In genomic region chr2:154959486-154959885, GRCm38 (mm10) we compare ENCODE assay signal across 22 mouse cellular contexts. TPM values are rescaled to one million over a fixed set of nuclear protein-coding genes. Genes with fewer than 3 reads are reported as not detected.
DNase-seq lines count a peak whose midpoint lies in the region; ATAC-seq and TF ChIP-seq lines count a peak whose summit lies in the region.
"Had no signal": no experiment of that assay in that cellular context is flagged by ENCODE, and none has a peak within 500 bp of the region (broad histone marks: within the 10 kb centered on the region; RNA-seq: fewer than 3 reads in every experiment).

No protein-coding gene starts in this region.

- TF ChIP-seq POLR2A in limb, embryonic 14.5 days (IDR thresholded peaks at IDR 0.05; ENCODE audit: borderline replicate concordance, extremely low read depth, insufficient read depth, insufficient read length) = no peak

- no peaks in the 10 kb centered on the region; the same call in 1 of the 2 replicates for H3K27me3 ChIP-seq in embryonic facial prominence, embryonic 13.5 days
- no peaks in the 10 kb centered on the region for H3K27me3 ChIP-seq in embryonic facial prominence, embryonic 14.5 days (replicated peaks; ENCODE audit: control insufficient read depth, insufficient read depth, low read length)
- no peaks in the 10 kb centered on the region for H3K27me3 ChIP-seq in limb, embryonic 10.5 days (ENCODE audit: low read depth, poor library complexity, severe bottlenecking)
- H3K27me3 ChIP-seq in limb, embryonic 14.5 days (ENCODE audit: control insufficient read depth, insufficient read depth, low read length) = no peaks in the 10 kb centered on the region
- H3K27me3 ChIP-seq: forebrain, embryonic 12.5 days had no signal

- no peak overlapping the region for H3K4me3 ChIP-seq in embryonic facial prominence, embryonic 13.5 days
- no peak overlapping the region for H3K4me3 ChIP-seq in embryonic facial prominence, embryonic 14.5 days (ENCODE audit: low read depth, low read length)
- H3K4me3 ChIP-seq in limb, embryonic 10.5 days = no peak overlapping the region
- H3K4me3 ChIP-seq in limb, embryonic 14.5 days (replicated peaks; ENCODE audit: low read length) = no peak overlapping the region
- H3K4me3 ChIP-seq: erythroblast, embryonic 14.5 days; forebrain, embryonic 10.5 days; forebrain, embryonic 12.5 days had no signal

- no peak for DNase-seq in embryonic facial prominence, embryonic 14.5 days (ENCODE audit: low spot score)
- DNase-seq in limb, embryonic 10.5 days (ENCODE audit: low spot score) = no peak
- DNase-seq in limb, embryonic 14.5 days (ENCODE audit: low spot score) = no peak
- DNase-seq in spleen, postnatal 10 days (ENCODE audit: low spot score in 2 of 2) = no peak
- DNase-seq in kidney, adult 8-10 months = no peak
- no peak for DNase-seq in cerebellum, adult 9-11 months
- DNase-seq in frontal cortex, postnatal 36 days (ENCODE audit: low spot score in 2 of 2) = no peak
- DNase-seq: adrenal gland, adult 2 months; adrenal gland, postnatal 10 days; adrenal gland, postnatal 25 days; cerebellum, adult 11 months; cerebellum, adult 18-20 months; cerebellum, adult 8-10 months; cerebellum, postnatal 10 days; cerebellum, postnatal 25 days had no signal

- no peak for ATAC-seq in embryonic facial prominence, embryonic 13.5 days (ENCODE audit: insufficient number of reproducible peaks, insufficient read depth, low FRiP score, low TSS enrichment, low read depth)
- ATAC-seq in embryonic facial prominence, embryonic 14.5 days (ENCODE audit: low read depth) = no peak
- peak; percentile 54 for ATAC-seq in limb, embryonic 14.5 days (ENCODE audit: low FRiP score, low read depth)
- ATAC-seq: forebrain, embryonic 14.5 days; forebrain, embryonic 16.5 days had no signal

- no peak overlapping the region for H3K9ac ChIP-seq in embryonic facial prominence, embryonic 13.5 days
- H3K9ac ChIP-seq in embryonic facial prominence, embryonic 14.5 days (ENCODE audit: low read depth, low read length) = no peak overlapping the region
- H3K9ac ChIP-seq in limb, embryonic 14.5 days (ENCODE audit: low read depth, low read length, severe bottlenecking) = no peak overlapping the region
- H3K9ac ChIP-seq: forebrain, embryonic 12.5 days had no signal

- no peaks in the 10 kb centered on the region for H3K9me3 ChIP-seq in embryonic facial prominence, embryonic 13.5 days
- no peaks in the 10 kb centered on the region for H3K9me3 ChIP-seq in embryonic facial prominence, embryonic 14.5 days (ENCODE audit: control insufficient read depth, low read length)
- no peaks in the 10 kb centered on the region for H3K9me3 ChIP-seq in limb, embryonic 10.5 days (replicated peaks)
- no peaks in the 10 kb centered on the region for H3K9me3 ChIP-seq in limb, embryonic 14.5 days (ENCODE audit: control insufficient read depth, low read length)
- H3K9me3 ChIP-seq: forebrain, embryonic 10.5 days; forebrain, embryonic 12.5 days had no signal

- peaks cover 35% of the 10 kb centered on the region for H3K4me1 ChIP-seq in embryonic facial prominence, embryonic 13.5 days
- H3K4me1 ChIP-seq in embryonic facial prominence, embryonic 14.5 days (ENCODE audit: control insufficient read depth, insufficient read depth, low read length) = peaks cover 4% of the 10 kb centered on the region; the same call in 1 of the 2 replicates
- peaks cover 72% of the 10 kb centered on the region for H3K4me1 ChIP-seq in limb, embryonic 10.5 days
- peaks cover 23% of the 10 kb centered on the region for H3K4me1 ChIP-seq in limb, embryonic 14.5 days (ENCODE audit: control insufficient read depth, insufficient read depth, low read length)

- 0 out of 2 replicates have a peak overlapping the region, but pooled peaks have one; percentile 0 for H3K4me2 ChIP-seq in embryonic facial prominence, embryonic 13.5 days
- no peak overlapping the region for H3K4me2 ChIP-seq in embryonic facial prominence, embryonic 14.5 days (ENCODE audit: low read depth, low read length)
- H3K4me2 ChIP-seq in limb, embryonic 14.5 days (replicated peaks; ENCODE audit: low read depth, low read length, severe bottlenecking) = no peak overlapping the region
- H3K4me2 ChIP-seq: forebrain, embryonic 12.5 days had no signal

- no peaks in the 10 kb centered on the region for H3K36me3 ChIP-seq in embryonic facial prominence, embryonic 13.5 days
- H3K36me3 ChIP-seq in embryonic facial prominence, embryonic 14.5 days (ENCODE audit: control insufficient read depth, insufficient read depth, low read length) = no peaks in the 10 kb centered on the region
- no peaks in the 10 kb centered on the region for H3K36me3 ChIP-seq in limb, embryonic 10.5 days
- H3K36me3 ChIP-seq in limb, embryonic 14.5 days (ENCODE audit: control insufficient read depth, insufficient read depth, low read length) = no peaks in the 10 kb centered on the region
- H3K36me3 ChIP-seq: forebrain, embryonic 10.5 days; forebrain, embryonic 12.5 days had no signal

- 40% methylated on average over 5 of the region's 5 CpGs for WGBS in embryonic facial prominence, embryonic 13.5 days
- WGBS in embryonic facial prominence, embryonic 14.5 days = 47% methylated on average over 5 of the region's 5 CpGs
- WGBS in limb, embryonic 10.5 days = 91% methylated on average over 5 of the region's 5 CpGs
- WGBS in limb, embryonic 14.5 days = 53% methylated on average over 5 of the region's 5 CpGs

- peak overlapping the region; percentile 60 for H3K27ac ChIP-seq in embryonic facial prominence, embryonic 13.5 days
- H3K27ac ChIP-seq in embryonic facial prominence, embryonic 14.5 days (replicated peaks; ENCODE audit: low read depth, low read length) = peak overlapping the region; percentile 46; the same call in 1 of the 2 replicates
- H3K27ac ChIP-seq in limb, embryonic 10.5 days = peak overlapping the region; percentile 59
- H3K27ac ChIP-seq in limb, embryonic 14.5 days (replicated peaks; ENCODE audit: low read depth, low read length) = peak overlapping the region; percentile 40
- H3K27ac ChIP-seq: forebrain, embryonic 10.5 days; forebrain, embryonic 12.5 days had no signal

RNA-seq across cellular contexts. Expression of gene Gm14226, which starts 58.6 kb away (rescaled TPM):
- 11.8 and 13.1 TPM in 2 replicates for polyA plus RNA-seq in embryonic facial prominence, embryonic 13.5 days (2015; fragmentation: Nextera tagmentation; extraction: Ambion mirVana)
- polyA plus RNA-seq in embryonic facial prominence, embryonic 14.5 days (2014; fragmentation: Nextera tagmentation; extraction: Ambion mirVana) = 2.9 and 3.1 TPM in 2 replicates
- 12.3 and 13.5 TPM in 2 replicates for polyA plus RNA-seq in limb, embryonic 10.5 days (2016; fragmentation: Nextera tagmentation; extraction: Ambion mirVana)
- 17.4 and 17.7 TPM in 2 replicates for polyA plus RNA-seq in limb, embryonic 14.5 days (2012; rRNA removed)
- 5.7 and 6.3 TPM in 2 replicates for polyA plus RNA-seq in limb, embryonic 14.5 days (2014; fragmentation: Nextera tagmentation; extraction: Ambion mirVana)
- polyA plus RNA-seq: C2C12; erythroblast, embryonic 14.5 days; forebrain, embryonic 14.5 days had no signal
